Mouse (Mus musculus) cerebellum, postnatal 4 days (tissue): Measurements from ENCODE around the gene Gm49661.

Experiments
- DNase-seq, 2 experiments: peaks; one replicate each; pipeline ENCODE4 v3.0.0; 2022; ENCODE audit warnings: low spot score in 2 of 2, mixed read lengths in 1 of 2

Gm49661 gene

GRCm38 (mm10) chr8:84969241-84970134 lies at the start of gene Gm49661, which contains the start of the genes Prdx2 and Rnaseh2a:
Gm49661 (minus strand) TSS chr8:84969433.
Prdx2 (plus strand) TSS chr8:84969587.
Rnaseh2a (minus strand) TSS chr8:84969767.
- DNase-seq, result peak in 1 of 2 experiments; percentile 78

- no peak for DNase-seq
Observed at GRCm38 (mm10) chr8:85017209-85017608, 48.0 kb upstream of the Gm49661 start.

GRCm38 (mm10) chr8:85016724-85017123 lies 47.5 kb upstream of the Gm49661 start:
- DNase-seq, result no peak

- DNase-seq, result no peak
Observed at GRCm38 (mm10) chr8:85014431-85014830, 45.2 kb upstream of the Gm49661 start, which contains the start of gene Best2. Best2 (minus strand) TSS chr8:85014531.

GRCm38 (mm10) chr8:85013230-85013840 lies 44.1 kb upstream of the Gm49661 start:
- peak; percentile 62 to 66 for DNase-seq

DNA sequence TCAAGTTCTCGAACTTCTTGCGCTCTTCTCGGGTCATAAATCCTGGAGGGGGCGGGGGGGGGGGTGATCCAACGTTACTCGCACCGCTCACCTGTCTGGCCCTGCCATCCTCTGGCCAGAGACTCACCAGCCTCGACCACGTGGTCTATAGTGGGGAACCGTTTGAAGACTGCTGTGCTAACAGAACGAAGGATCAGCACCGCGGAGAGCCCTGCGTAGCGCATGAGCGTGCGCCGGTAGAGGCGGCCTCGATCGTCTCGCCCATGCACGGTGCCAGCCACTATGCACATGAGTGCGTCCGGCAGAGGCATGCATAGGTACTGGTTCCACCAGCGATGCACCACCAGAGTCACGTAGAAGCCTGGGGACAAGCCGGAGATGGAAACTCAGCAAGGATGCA lies 42.0 kb upstream of the Gm49661 start:
- no peak for DNase-seq

DNA sequence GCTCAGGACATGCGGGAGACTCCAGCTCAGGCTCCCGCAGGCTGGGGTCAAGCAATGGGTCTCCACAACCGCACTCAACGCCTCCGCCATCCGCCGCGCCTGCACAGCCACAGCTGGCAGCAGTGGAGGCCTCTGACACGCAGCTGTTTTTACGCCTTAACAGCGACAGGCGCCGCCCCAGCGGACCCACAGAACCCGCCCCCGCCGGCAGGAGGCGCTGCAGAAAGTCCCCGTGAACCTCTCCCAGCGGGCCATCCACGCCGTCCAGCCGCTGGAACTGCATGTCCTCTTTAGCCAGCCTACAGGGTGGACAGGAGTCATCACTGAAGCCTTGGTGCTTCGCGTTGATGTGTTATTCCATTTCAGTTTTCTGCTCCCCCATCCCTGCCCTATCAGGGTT lies 38.5 kb upstream of the Gm49661 start:
- no peak for DNase-seq

DNA sequence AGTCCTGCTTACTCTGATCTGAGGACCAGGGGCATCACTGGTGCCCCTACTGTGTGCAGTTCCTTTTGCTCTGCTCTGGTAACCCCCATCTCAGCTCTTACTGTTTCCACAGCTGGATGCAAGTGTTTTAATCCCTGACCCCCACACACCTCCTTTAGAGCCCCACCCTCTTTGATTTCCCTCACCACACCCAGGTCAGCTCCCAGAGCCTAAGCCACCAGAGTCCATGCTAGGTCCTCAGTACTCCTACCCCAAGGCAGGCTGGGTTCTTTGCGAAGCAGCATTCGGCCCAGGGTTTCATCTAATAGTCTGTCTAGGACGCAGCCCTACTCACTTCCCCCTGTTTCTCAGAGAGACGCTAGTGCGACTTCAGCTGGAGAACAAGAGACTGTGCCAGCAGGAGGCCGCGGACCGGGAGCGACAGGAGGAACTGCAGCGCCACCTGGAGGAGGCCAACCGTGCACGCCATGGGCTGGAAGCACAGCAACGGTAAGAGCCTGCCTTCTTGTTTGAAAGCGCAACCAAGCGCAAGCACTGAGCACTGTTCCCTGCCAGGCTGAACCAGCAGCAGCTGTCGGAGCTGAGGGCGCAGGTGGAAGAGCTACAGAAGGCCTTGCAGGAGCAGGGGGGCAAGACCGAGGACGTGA lies 28.5 kb upstream of the Gm49661 start:
- DNase-seq, result peak; percentile 80 to 91

DNA sequence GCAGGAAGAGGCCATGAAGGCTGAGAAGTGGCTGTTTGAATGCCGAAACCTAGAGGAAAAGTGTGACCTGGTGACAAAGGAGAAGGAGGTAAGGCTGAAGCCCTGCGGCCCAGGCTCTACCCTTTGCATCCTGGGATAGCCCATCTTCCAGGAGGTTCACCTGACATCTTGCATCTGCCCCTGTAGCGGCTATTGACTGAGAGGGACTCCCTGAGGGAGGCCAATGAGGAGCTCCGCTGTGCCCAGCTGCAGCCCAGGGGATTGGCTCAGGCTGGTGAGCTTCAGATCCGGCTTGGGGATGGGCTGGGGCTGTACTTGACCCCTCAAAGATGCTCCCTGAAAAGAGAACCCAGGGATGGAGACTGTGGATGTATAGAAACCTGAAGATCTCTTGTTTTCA lies 27.7 kb upstream of the Gm49661 start:
- no peak for DNase-seq

- no peak for DNase-seq
Observed at GRCm38 (mm10) chr8:84995680-84996079, 26.4 kb upstream of the Gm49661 start.

DNA sequence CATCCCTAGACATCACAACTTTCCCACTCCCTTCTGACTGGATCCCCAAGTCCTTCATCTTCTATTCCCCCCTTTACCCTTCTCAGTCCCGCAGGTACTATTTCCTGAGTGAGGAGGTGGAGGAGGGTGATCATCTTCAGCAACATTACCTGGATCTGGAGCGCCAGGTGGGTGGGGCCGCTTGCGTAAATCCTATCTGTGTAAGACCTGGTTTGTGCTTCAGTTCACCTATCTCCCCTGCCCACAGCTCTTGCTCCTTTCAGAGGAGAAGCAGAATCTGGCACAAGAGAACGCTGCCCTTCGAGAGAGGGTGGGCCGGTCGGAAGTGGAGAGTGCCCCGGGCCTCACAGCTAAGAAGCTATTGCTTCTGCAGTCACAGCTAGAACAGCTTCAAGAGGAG lies 25.1 kb upstream of the Gm49661 start:
- DNase-seq, result no peak

DNA sequence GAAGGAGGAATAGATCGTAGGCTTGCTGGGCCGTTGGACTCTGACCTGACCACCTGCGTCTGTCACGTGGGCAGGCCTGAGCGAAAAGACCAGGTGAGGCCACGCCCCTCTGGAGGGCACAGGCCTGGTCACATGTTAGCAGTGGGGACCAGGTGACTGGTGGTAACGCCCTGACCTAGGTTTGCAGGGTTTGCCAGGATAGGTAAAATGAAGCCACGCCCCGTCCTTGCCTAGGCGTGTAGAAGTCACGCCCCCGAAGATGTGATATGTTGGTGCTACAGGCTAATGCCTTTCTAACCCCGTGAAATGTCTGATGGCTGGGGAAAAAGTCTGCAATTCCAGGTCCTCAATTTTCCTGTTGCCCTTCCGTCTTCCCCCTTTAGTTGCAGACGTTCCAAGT lies 21.6 kb upstream of the Gm49661 start:
- DNase-seq, result no peak

- DNase-seq, result peak; percentile 94 to 98
Observed at GRCm38 (mm10) chr8:84990349-84990748, 21.1 kb upstream of the Gm49661 start, which contains the start of gene Hook2. Hook2 (plus strand) TSS chr8:84990603.

DNA sequence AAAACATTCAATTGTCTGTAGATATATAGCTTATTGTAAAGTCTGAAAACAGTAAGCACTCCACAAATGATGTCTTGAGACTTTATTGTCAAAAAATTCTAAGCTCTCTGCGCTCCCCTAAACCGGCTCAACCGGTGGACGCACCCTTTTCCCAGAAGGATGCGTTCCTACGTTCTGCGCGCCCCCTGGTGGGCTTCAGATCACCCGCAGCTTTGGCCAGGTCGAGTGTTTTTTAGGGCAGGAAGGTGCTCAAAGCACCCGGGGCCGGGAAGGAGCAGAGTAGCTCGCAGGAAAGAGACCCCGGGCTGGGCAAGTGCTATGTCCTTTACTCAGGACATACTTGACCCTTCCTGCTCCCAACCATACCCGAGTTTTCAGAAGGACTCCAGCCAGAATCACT lies 20.6 kb upstream of the Gm49661 start:
- peak; percentile 90 to 92 for DNase-seq

DNA sequence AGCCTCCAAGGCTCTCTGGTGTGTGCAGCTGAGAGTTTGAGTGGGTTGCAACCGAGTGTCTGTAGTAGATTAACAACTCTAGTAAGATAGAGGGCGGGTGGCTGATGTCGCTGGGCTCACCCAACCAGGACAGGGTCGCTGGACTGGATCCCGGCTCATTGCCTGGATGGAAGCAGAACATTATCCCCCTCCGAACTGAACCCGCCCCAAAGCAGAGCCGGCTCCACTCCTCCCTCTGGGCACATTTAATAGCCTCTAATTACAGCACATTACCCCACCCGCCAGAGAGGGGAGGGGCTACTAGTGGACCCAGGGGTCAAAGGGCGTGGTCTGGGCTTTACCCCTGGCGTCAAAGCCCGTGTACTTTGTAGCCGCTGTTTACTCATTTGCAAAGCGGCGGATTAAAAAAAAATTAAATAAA lies 20.1 kb upstream of the Gm49661 start:
- no peak for DNase-seq

DNA sequence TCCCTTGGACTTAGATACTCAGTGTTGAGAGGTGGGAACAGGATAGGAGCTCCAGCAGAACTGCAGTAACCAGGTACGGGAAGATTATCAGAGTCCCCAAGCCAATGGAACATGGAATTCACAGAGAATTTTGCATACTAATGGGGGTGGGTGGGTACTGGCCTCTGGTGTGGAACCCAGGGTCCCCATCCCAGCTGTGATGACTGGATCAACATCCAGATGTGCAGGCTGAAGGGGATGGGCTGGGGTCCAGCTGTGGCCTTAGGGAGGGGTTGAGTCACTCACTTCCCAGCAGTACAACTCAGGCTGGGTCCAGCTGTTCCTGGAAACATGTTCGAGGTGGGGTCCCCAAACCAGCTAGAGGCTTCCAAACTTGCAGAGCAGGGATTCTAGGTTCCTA lies 18.7 kb upstream of the Gm49661 start:
- DNase-seq, result no peak

DNA sequence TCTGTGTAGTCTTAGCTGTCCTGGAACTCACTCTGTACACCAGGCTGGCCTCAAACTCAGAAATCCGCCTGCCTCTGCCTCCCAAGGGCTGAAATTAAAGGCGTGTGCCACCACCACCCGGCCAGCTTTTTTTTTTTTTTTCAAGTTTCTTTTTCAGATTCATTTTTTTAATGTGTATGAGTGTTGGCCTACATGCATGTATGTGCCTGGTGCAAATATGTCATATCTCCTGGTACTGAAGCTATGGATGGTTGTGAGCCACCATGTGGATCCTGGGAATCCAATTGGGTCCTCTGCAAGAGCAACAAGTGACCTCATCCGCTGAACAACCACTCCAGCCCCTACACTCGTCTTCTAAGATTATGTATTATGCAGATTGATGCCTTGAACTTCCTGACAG lies 18.2 kb upstream of the Gm49661 start:
- no peak for DNase-seq

GRCm38 (mm10) chr8:84986379-84986945 lies 17.2 kb upstream of the Gm49661 start:
- DNase-seq, result no peak

DNA sequence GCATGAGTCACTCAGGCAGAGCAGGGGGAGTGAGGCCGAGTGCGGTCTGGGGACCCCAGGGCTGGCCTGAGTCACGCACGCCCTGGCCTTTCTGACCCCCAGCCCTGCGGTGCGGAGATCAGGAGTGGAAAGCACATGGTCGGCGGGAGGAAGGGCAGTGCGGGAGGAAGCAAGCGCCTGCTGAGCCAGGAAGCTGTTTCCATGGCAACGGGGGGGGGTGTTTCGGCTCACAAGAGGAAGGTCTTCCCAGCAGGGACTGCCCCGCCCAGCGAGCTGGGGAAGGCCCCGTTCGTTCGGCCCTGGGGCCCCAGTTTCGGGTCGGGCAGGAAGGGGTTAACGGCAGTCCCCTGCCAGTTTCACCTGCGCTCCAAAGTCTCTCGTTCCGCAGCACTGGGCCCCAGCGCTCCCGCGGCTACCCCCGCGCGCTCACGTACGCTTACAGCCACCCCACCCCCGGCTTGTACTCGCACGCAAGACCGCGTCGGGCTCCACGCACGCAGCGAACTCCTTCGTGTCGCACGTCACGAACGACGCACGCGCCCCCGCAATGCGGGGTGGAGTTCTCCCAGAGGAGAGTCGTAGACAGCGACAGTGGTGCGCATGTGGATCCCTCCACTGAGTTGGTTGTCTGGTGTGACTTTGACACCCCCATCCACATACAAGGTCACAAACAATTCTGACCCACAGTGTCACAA lies 16.6 kb upstream of the Gm49661 start:
- DNase-seq, result peak; percentile 66 to 81

DNA sequence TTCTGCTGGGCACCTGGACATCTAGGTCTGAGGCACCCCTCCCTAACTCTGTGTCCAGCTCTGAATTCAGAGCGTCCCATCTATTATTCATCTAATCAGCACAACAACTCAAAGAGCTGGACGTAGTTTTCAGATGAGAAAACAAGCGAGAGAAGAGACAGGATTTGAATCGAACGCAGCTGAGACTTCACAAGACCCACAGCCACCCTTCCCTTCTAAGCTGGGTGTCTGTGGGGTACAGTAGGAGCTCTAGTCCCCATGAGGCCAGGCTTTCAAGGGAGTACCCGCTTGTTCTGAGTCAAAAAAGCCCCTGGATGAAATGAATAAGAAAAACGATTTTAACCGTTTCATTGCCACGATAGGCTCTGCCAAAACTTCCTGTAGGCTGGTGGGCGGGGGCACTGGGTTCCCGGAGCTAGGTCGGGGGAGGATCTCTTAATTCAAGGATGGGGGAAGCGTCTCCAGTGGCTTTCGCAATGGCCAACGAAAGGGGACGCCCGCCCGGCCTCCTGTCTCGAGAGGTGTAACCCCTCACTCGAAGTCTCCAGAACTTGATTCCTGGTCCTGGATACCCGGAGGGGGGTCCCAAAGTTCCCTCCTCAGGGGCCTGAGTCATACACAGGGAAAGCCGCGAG lies 15.9 kb upstream of the Gm49661 start:
- no peak for DNase-seq
